Mouse (Mus musculus) MEL (cell line): ENCODE measurements at regions not wholly inside any gene's neighbourhood (a gene's known extent, or its start where the extent isn't known, plus 50 kb on each side); places are given as distances from the start of the nearest gene placed in this dataset.
A peak's percentile ranks its signal among the peaks of the same experiment; 100 is the strongest.

ENCODE experiments used
- DNase-seq: peaks from one replicate; pipeline ENCODE4 v3.0.0; 2011; ENCODE audit warnings: low read depth, low spot score
- H3K27ac ChIP-seq: 2 replicates; pipeline ENCODE4 v1.5.1; 2012; ENCODE audit warnings: low read depth, mild to moderate bottlenecking, control low read depth, low read length, moderate library complexity; ENCODE audit not compliant: control insufficient read depth
- H3K27me3 ChIP-seq, 2 experiments: fragments of 150-350 bp in 1 of 2; sonication (generic) in 1 of 2; 2 replicates each; pipeline ENCODE4 v1.6.1; 2012; ENCODE audit warnings: low read length in 2 of 2, mild to moderate bottlenecking in 2 of 2, improper control_type of control experiment in 1 of 2, moderate library complexity in 1 of 2; ENCODE audit not compliant: insufficient read depth in 2 of 2, control insufficient read depth in 1 of 2
- H3K36me3 ChIP-seq, 2 experiments: 2 replicates each; pipeline ENCODE4 v1.6.1; 2012 to 2014; ENCODE audit warnings: low read length in 2 of 2, improper control_type of control experiment in 1 of 2, inconsistent platforms in 1 of 2, mild to moderate bottlenecking in 1 of 2; ENCODE audit not compliant: insufficient read depth in 2 of 2, control insufficient read depth in 1 of 2
- H3K4me1 ChIP-seq, 2 experiments: fragments of 150-350 bp in 1 of 2; sonication (generic) in 1 of 2; 2 replicates each; pipeline ENCODE4 v1.6.1; 2012; ENCODE audit warnings: low read length in 2 of 2, improper control_type of control experiment in 1 of 2, mild to moderate bottlenecking in 1 of 2; ENCODE audit not compliant: insufficient read depth in 2 of 2, control insufficient read depth in 1 of 2
- H3K4me3 ChIP-seq, 2 experiments: fragments of 150-350 bp in 1 of 2; sonication (generic) in 1 of 2; 2 replicates each; pipeline ENCODE4 v1.5.1; 2012; ENCODE audit warnings: low read depth in 2 of 2, low read length in 2 of 2, mild to moderate bottlenecking in 2 of 2, moderate library complexity in 2 of 2, control low read depth in 1 of 2, improper control_type of control experiment in 1 of 2; ENCODE audit not compliant: control insufficient read depth in 1 of 2, insufficient read depth in 1 of 2
- H3K79me2 ChIP-seq: 2 replicates; pipeline ENCODE4 v1.6.1; 2012; ENCODE audit warnings: mild to moderate bottlenecking, low read length, moderate library complexity; ENCODE audit not compliant: control insufficient read depth, poor library complexity, insufficient read depth
- H3K9ac ChIP-seq: 2 replicates; pipeline ENCODE4 v1.6.1; 2012; ENCODE audit warnings: low read depth, mild to moderate bottlenecking, control low read depth, low read length, moderate library complexity; ENCODE audit not compliant: control insufficient read depth, poor library complexity, severe bottlenecking
- H3K9me3 ChIP-seq: fragments of 150-350 bp; sonication (generic); replicated peaks from 2 replicates; pipeline ENCODE4 v1.6.1; 2012; ENCODE audit warnings: mild to moderate bottlenecking, low read length, improper control_type of control experiment, moderate library complexity; ENCODE audit not compliant: insufficient read depth
- CHD1 ChIP-seq: IDR thresholded peaks from 2 replicates; pipeline ENCODE4 v1.6.1; 2012; ENCODE audit warnings: low read depth, mild to moderate bottlenecking, inconsistent platforms, low read length, improper control_type of control experiment
- CHD2 ChIP-seq: IDR thresholded peaks from 2 replicates; pipeline ENCODE4 v1.6.1; 2011; ENCODE audit warnings: low read length, improper control_type of control experiment
- CTCF ChIP-seq, 3 experiments: IDR thresholded peaks in 2 of 3; conservative IDR thresholded peaks in 1 of 3; 2 replicates each; pipeline ENCODE4 v1.5.1; 2011 to 2012; ENCODE audit warnings: low read length in 3 of 3, low read depth in 2 of 3, mild to moderate bottlenecking in 2 of 3, improper control_type of control experiment in 1 of 3, inconsistent platforms in 1 of 3, mixed read lengths in 1 of 3, moderate library complexity in 1 of 3; ENCODE audit not compliant: control insufficient read depth in 1 of 3, insufficient read depth in 1 of 3, poor library complexity in 1 of 3, severe bottlenecking in 1 of 3
- E2F4 ChIP-seq: IDR thresholded peaks from 2 replicates; pipeline ENCODE4 v1.6.1; 2011; ENCODE audit warnings: low read depth, low read length, improper control_type of control experiment, borderline replicate concordance
- ETS1 ChIP-seq: IDR thresholded peaks from 2 replicates; pipeline ENCODE4 v1.6.1; 2012; ENCODE audit warnings: low read depth, mild to moderate bottlenecking, inconsistent platforms, low read length, improper control_type of control experiment, moderate library complexity
- MAX ChIP-seq: IDR thresholded peaks from 2 replicates; pipeline ENCODE4 v1.6.1; 2011; ENCODE audit warnings: low read length, improper control_type of control experiment
- MAZ ChIP-seq: IDR thresholded peaks from 2 replicates; pipeline ENCODE4 v1.6.1; 2012; ENCODE audit warnings: low read depth, mild to moderate bottlenecking, inconsistent platforms, low read length, improper control_type of control experiment
- MEF2A ChIP-seq: IDR thresholded peaks from 2 replicates; pipeline ENCODE4 v1.6.1; 2014; ENCODE audit warnings: low read depth, mild to moderate bottlenecking, inconsistent platforms, low read length, improper control_type of control experiment; ENCODE audit not compliant: poor library complexity, insufficient replicate concordance, severe bottlenecking; ENCODE audit errors: extremely low read depth
- MXI1 ChIP-seq: IDR thresholded peaks from 2 replicates; pipeline ENCODE4 v1.6.1; 2011; ENCODE audit warnings: mild to moderate bottlenecking, low read depth, low read length, improper control_type of control experiment
- MYC ChIP-seq: IDR thresholded peaks from 2 replicates; pipeline ENCODE4 v1.6.1; 2011; ENCODE audit warnings: low read depth, mild to moderate bottlenecking, low read length, improper control_type of control experiment, moderate library complexity
- POLR2AphosphoS2 ChIP-seq: IDR thresholded peaks from 2 replicates; pipeline ENCODE4 v1.6.1; 2011; ENCODE audit warnings: low read length, improper control_type of control experiment
- RCOR1 ChIP-seq: IDR thresholded peaks from 2 replicates; pipeline ENCODE4 v1.6.1; 2012; ENCODE audit warnings: low read depth, mild to moderate bottlenecking, inconsistent platforms, low read length, improper control_type of control experiment
- SMC3 ChIP-seq: IDR thresholded peaks from 2 replicates; pipeline ENCODE4 v1.6.1; 2011; ENCODE audit warnings: low read depth, low read length, improper control_type of control experiment
- TAL1 ChIP-seq: IDR thresholded peaks from 2 replicates; pipeline ENCODE4 v1.6.1; 2012; ENCODE audit warnings: mild to moderate bottlenecking, inconsistent platforms, low read length, moderate library complexity, mixed read lengths
- TBP ChIP-seq: IDR thresholded peaks from 2 replicates; pipeline ENCODE4 v1.8.0; 2011; ENCODE audit warnings: low read depth, low read length, improper control_type of control experiment
- UBTF ChIP-seq: IDR thresholded peaks from 2 replicates; pipeline ENCODE4 v1.6.1; 2012; ENCODE audit warnings: low read depth, mild to moderate bottlenecking, inconsistent platforms, low read length, improper control_type of control experiment, moderate library complexity, borderline replicate concordance; ENCODE audit not compliant: insufficient read depth
- USF2 ChIP-seq, 2 experiments: IDR thresholded peaks; 2 replicates each; pipeline ENCODE4 v1.6.1; 2011 to 2012; ENCODE audit warnings: improper control_type of control experiment in 2 of 2, low read length in 2 of 2, borderline replicate concordance in 1 of 2, inconsistent platforms in 1 of 2, low read depth in 1 of 2, mild to moderate bottlenecking in 1 of 2; ENCODE audit not compliant: insufficient read depth in 1 of 2
- ZKSCAN1 ChIP-seq: IDR thresholded peaks from 2 replicates; pipeline ENCODE4 v1.6.1; 2012; ENCODE audit warnings: low read depth, mild to moderate bottlenecking, inconsistent platforms, low read length, improper control_type of control experiment, moderate library complexity
- ZMIZ1 ChIP-seq: IDR thresholded peaks from 2 replicates; pipeline ENCODE4 v1.6.1; 2012; ENCODE audit warnings: low read depth, mild to moderate bottlenecking, inconsistent platforms, low read length, improper control_type of control experiment, moderate library complexity
- ZNF384 ChIP-seq: IDR thresholded peaks from 2 replicates; pipeline ENCODE4 v1.6.1; 2012; ENCODE audit warnings: low read depth, mild to moderate bottlenecking, inconsistent platforms, low read length, improper control_type of control experiment

DNA sequence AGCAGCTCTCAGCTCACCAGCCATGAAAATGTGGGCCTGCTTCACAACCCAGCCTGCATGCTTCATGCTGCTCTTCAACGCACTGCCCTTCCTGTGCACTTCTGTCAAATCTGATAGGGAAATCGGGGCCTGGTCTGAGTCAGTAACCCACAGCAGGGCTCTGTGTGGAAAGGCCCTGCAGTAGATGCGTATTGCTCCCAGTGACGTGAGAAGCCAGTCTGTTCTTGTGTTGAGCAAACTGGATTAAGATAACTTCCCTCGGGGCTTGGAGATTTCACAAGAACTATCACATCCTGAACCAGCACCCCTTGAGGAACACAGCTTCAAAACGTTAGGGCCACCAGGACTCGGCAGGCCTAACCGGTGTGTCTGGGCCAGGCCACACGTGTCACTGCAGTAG lies 106.5 kb upstream of the Klf14 start:
- Histone ChIP-seq H3K4me1 (no peaks in the 10 kb centered on the region), H3K36me3 (peaks cover 0 to 22% of the 10 kb centered on the region in 2 experiments; a peak in 2 of 4 replicates), H3K27me3 (no peaks in the 10 kb centered on the region), H3K9me3 (no peaks in the 10 kb centered on the region), H3K79me2 (no peaks in the 10 kb centered on the region), H3K27ac (no peak overlapping the region), H3K4me3 (no peak overlapping the region), H3K9ac (no peak overlapping the region)
- TF ChIP-seq CHD2 = no peak
- TF ChIP-seq E2F4 = no peak
- TF ChIP-seq ZNF384 = no peak
- TF ChIP-seq ZKSCAN1 = no peak
- no peak for TF ChIP-seq ZMIZ1
- no peak for TF ChIP-seq CHD1
- no peak for TF ChIP-seq RCOR1
- TF ChIP-seq POLR2AphosphoS2 = no peak
- TF ChIP-seq TBP = no peak
- no peak for TF ChIP-seq MAZ
- no peak for TF ChIP-seq USF2 (IDR thresholded peaks at IDR 0.05; ENCODE audit: borderline replicate concordance in 1 of 2, insufficient read depth in 1 of 2, low read depth in 1 of 2, low read length in 2 of 2)
- TF ChIP-seq UBTF = no peak
- TF ChIP-seq MXI1 = no peak
- no peak for TF ChIP-seq SMC3
- TF ChIP-seq MYC = no peak
- TF ChIP-seq MAX = no peak
- DNase-seq = peak; percentile 16

GRCm38 (mm10) chr6:31066861-31067260 lies 108.0 kb upstream of the Klf14 start:
- peaks cover 0 to 17% of the 10 kb centered on the region in 2 experiments; a peak in 1 of 4 replicates for H3K36me3 ChIP-seq
- H3K27ac ChIP-seq = no peak overlapping the region
- no peaks in the 10 kb centered on the region for H3K79me2 ChIP-seq
- H3K27me3 ChIP-seq = no peaks in the 10 kb centered on the region
- no peak for TF ChIP-seq ETS1
- TF ChIP-seq TAL1 = no peak
- TF ChIP-seq CTCF (IDR thresholded peaks at IDR 0.05 in 2 of 3, conservative IDR thresholded peaks at IDR 0.05 in 1 of 3; ENCODE audit: control insufficient read depth in 1 of 3, insufficient read depth in 1 of 3, low read depth in 2 of 3, low read length in 3 of 3, poor library complexity in 1 of 3, severe bottlenecking in 1 of 3) = no peak
- TF ChIP-seq CHD1 = no peak
- no peak for TF ChIP-seq MEF2A
- no peak for TF ChIP-seq TBP
- no peaks in the 10 kb centered on the region for H3K4me1 ChIP-seq
- no peaks in the 10 kb centered on the region for H3K9me3 ChIP-seq
- no peak for DNase-seq
- no peak overlapping the region for H3K9ac ChIP-seq
- no peak overlapping the region for H3K4me3 ChIP-seq
